12 mouse cellular contexts compared by ENCODE assay signal in the genomic region with DNA sequence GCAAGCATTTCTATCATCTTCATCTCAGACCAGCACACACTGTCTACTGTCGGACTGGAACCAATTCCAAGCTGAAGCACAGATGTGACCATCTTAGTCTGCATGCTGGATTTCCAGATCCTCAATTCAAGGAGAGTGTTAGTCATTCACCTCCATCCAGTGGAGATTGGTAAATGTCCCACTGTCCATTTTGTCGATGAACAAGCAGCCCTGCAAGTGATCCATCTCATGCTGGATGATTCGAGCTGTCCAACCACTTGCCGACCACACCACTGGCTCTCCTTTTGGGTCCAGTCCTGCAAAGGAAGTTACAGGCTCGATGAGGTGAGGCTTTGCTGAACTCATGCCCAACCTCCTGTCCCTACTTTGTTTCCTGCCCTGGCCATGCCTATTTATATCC. TPM values are rescaled to one million over a fixed set of nuclear protein-coding genes. Genes with fewer than 3 reads are reported as not detected.
A peak's percentile ranks its signal among the peaks of the same experiment; 100 is the strongest.
DNase-seq lines count a peak whose midpoint lies in the region; ATAC-seq lines count a peak whose summit lies in the region.
"Had no signal": no experiment of that assay in that cellular context is flagged by ENCODE, and none has a peak within 500 bp of the region (broad histone marks: within the 10 kb centered on the region; RNA-seq: fewer than 3 reads in every experiment).

No protein-coding gene starts in this region.

- peaks cover 74% of the 10 kb centered on the region for H3K36me3 ChIP-seq in heart, embryonic 15.5 days
- H3K36me3 ChIP-seq in midbrain, embryonic 15.5 days (replicated peaks), result peaks cover 69% of the 10 kb centered on the region
- H3K36me3 ChIP-seq in midbrain, embryonic 14.5 days (ENCODE audit: control insufficient read depth, insufficient read depth, low read length), result peaks cover 81% of the 10 kb centered on the region
- peaks cover 91% of the 10 kb centered on the region for H3K36me3 ChIP-seq in limb, embryonic 10.5 days

- no peaks in the 10 kb centered on the region for H3K9me3 ChIP-seq in heart, embryonic 15.5 days (replicated peaks)
- no peaks in the 10 kb centered on the region for H3K9me3 ChIP-seq in midbrain, embryonic 15.5 days
- H3K9me3 ChIP-seq in midbrain, embryonic 14.5 days (ENCODE audit: control insufficient read depth, low read length), result no peaks in the 10 kb centered on the region
- H3K9me3 ChIP-seq in limb, embryonic 10.5 days (replicated peaks), result no peaks in the 10 kb centered on the region

- H3K4me1 ChIP-seq in heart, embryonic 15.5 days (replicated peaks), result peaks cover 20% of the 10 kb centered on the region
- H3K4me1 ChIP-seq in midbrain, embryonic 15.5 days, result peaks cover 22% of the 10 kb centered on the region
- 0 out of 2 replicates have a peak, but pooled peaks cover 6% of the 10 kb centered on the region for H3K4me1 ChIP-seq in midbrain, embryonic 14.5 days (ENCODE audit: control insufficient read depth, insufficient read depth, low read length)
- H3K4me1 ChIP-seq in limb, embryonic 10.5 days, result peaks cover 23% of the 10 kb centered on the region

- 61% methylated on average over 5 of the region's 5 CpGs for WGBS in heart, embryonic 15.5 days
- 91% methylated on average over 5 of the region's 5 CpGs for WGBS in midbrain, embryonic 15.5 days
- WGBS in midbrain, embryonic 14.5 days, result 92% methylated on average over 5 of the region's 5 CpGs
- 91% methylated on average over 5 of the region's 5 CpGs for WGBS in limb, embryonic 10.5 days

- peak overlapping the region; percentile 84 for H3K4me3 ChIP-seq in heart, embryonic 15.5 days
- H3K4me3 ChIP-seq in midbrain, embryonic 15.5 days, result no peak overlapping the region
- H3K4me3 ChIP-seq in midbrain, embryonic 14.5 days (replicated peaks; ENCODE audit: low read depth, low read length), result no peak overlapping the region
- peak overlapping the region; percentile 90; the same call in 1 of the 2 replicates for H3K4me3 ChIP-seq in limb, embryonic 10.5 days

- H3K4me2 ChIP-seq in heart, embryonic 15.5 days, result peak overlapping the region; percentile 84
- peak overlapping the region; percentile 96; the same call in 1 of the 2 replicates for H3K4me2 ChIP-seq in midbrain, embryonic 15.5 days
- H3K4me2 ChIP-seq in midbrain, embryonic 14.5 days (ENCODE audit: low read length), result no peak overlapping the region

- H3K27me3 ChIP-seq in heart, embryonic 15.5 days, result no peaks in the 10 kb centered on the region
- no peaks in the 10 kb centered on the region for H3K27me3 ChIP-seq in midbrain, embryonic 15.5 days (replicated peaks)
- no peaks in the 10 kb centered on the region for H3K27me3 ChIP-seq in midbrain, embryonic 14.5 days (ENCODE audit: control insufficient read depth, insufficient read depth, low read length)
- no peaks in the 10 kb centered on the region for H3K27me3 ChIP-seq in limb, embryonic 10.5 days (ENCODE audit: low read depth, poor library complexity, severe bottlenecking)

- no peak for ATAC-seq in heart, embryonic 15.5 days (replicated peaks; ENCODE audit: insufficient number of reproducible peaks, insufficient read depth, low FRiP score, low read depth)
- ATAC-seq in midbrain, embryonic 15.5 days (replicated peaks), result no peak
- ATAC-seq in midbrain, embryonic 14.5 days (ENCODE audit: low FRiP score, low TSS enrichment), result no peak

- H3K9ac ChIP-seq in heart, embryonic 15.5 days, result peak overlapping the region; percentile 88
- H3K9ac ChIP-seq in midbrain, embryonic 15.5 days, result no peak overlapping the region
- H3K9ac ChIP-seq in midbrain, embryonic 14.5 days (replicated peaks; ENCODE audit: low read length), result no peak overlapping the region

- H3K27ac ChIP-seq in heart, embryonic 15.5 days, result peak overlapping the region; percentile 38; the same call in 1 of the 2 replicates
- H3K27ac ChIP-seq in midbrain, embryonic 15.5 days, result no peak overlapping the region
- no peak overlapping the region for H3K27ac ChIP-seq in midbrain, embryonic 14.5 days (replicated peaks; ENCODE audit: low read depth, low read length)
- H3K27ac ChIP-seq in limb, embryonic 10.5 days, result no peak overlapping the region

- intact Hi-C loops in heart, postnatal 14 days (cut with DNase I), result no loop called here

- no peak for DNase-seq in heart, postnatal 14 days
- DNase-seq in midbrain, embryonic 14.5 days, result no peak
- no peak for DNase-seq in limb, embryonic 10.5 days (ENCODE audit: low spot score)
- no peak for DNase-seq in cerebellum, postnatal 4 days (ENCODE audit: low spot score in 2 of 2)
- DNase-seq in urinary bladder, postnatal 14 days (ENCODE audit: low spot score), result no peak
- no peak for DNase-seq in layer of hippocampus, adult 9-11 months
- DNase-seq: adrenal gland, postnatal 25 days; cerebellum, postnatal 36 days had no signal

RNA-seq across cellular contexts. Expression of a gene that starts 1.4 kb away (rescaled TPM):
- polyA plus RNA-seq in heart, embryonic 15.5 days (2015; fragmentation: Nextera tagmentation; extraction: Ambion mirVana), result 42.3 and 49.8 TPM in 2 replicates
- total RNA-seq in heart, postnatal 14 days (2021), result 10 to 100 TPM; 49.4 to 49.6 TPM
- polyA plus RNA-seq in midbrain, embryonic 15.5 days (2015; fragmentation: Nextera tagmentation; extraction: Ambion mirVana), result 35.8 and 40.4 TPM in 2 replicates
- polyA plus RNA-seq in midbrain, embryonic 14.5 days (2014; fragmentation: Nextera tagmentation; extraction: Ambion mirVana), result 29.1 and 33.0 TPM in 2 replicates
- polyA plus RNA-seq in limb, embryonic 10.5 days (2016; fragmentation: Nextera tagmentation; extraction: Ambion mirVana), result 61.1 and 64.5 TPM in 2 replicates

RNA-seq across cellular contexts. Expression of a gene that starts 9.5 kb away (rescaled TPM):
- 25.1 and 28.9 TPM in 2 replicates for polyA plus RNA-seq in heart, embryonic 15.5 days (2015; fragmentation: Nextera tagmentation; extraction: Ambion mirVana)
- 10 to 100 TPM; 18.6 to 18.9 TPM for total RNA-seq in heart, postnatal 14 days (2021)
- 42.0 and 44.8 TPM in 2 replicates for polyA plus RNA-seq in midbrain, embryonic 15.5 days (2015; fragmentation: Nextera tagmentation; extraction: Ambion mirVana)
- polyA plus RNA-seq in midbrain, embryonic 14.5 days (2014; fragmentation: Nextera tagmentation; extraction: Ambion mirVana), result 36.1 and 41.4 TPM in 2 replicates
- polyA plus RNA-seq in limb, embryonic 10.5 days (2016; fragmentation: Nextera tagmentation; extraction: Ambion mirVana), result 41.8 and 46.1 TPM in 2 replicates

RNA-seq across cellular contexts. Expression of a gene that starts 9.7 kb away (rescaled TPM):
- 46.8 and 54.4 TPM in 2 replicates for polyA plus RNA-seq in heart, embryonic 15.5 days (2015; fragmentation: Nextera tagmentation; extraction: Ambion mirVana)
- 10 to 100 TPM; 19.5 to 24.2 TPM for total RNA-seq in heart, postnatal 14 days (2021)
- polyA plus RNA-seq in midbrain, embryonic 15.5 days (2015; fragmentation: Nextera tagmentation; extraction: Ambion mirVana), result 70.2 and 71.1 TPM in 2 replicates
- polyA plus RNA-seq in midbrain, embryonic 14.5 days (2014; fragmentation: Nextera tagmentation; extraction: Ambion mirVana), result 73.3 and 78.7 TPM in 2 replicates
- 122 and 143 TPM in 2 replicates for polyA plus RNA-seq in limb, embryonic 10.5 days (2016; fragmentation: Nextera tagmentation; extraction: Ambion mirVana)

RNA-seq across cellular contexts. Expression of a gene that starts 16.0 kb away (rescaled TPM):
- 52.8 and 57.3 TPM in 2 replicates for polyA plus RNA-seq in heart, embryonic 15.5 days (2015; fragmentation: Nextera tagmentation; extraction: Ambion mirVana)
- total RNA-seq in heart, postnatal 14 days (2021), result 10 to 100 TPM; 55.6 to 59.1 TPM
- polyA plus RNA-seq in midbrain, embryonic 15.5 days (2015; fragmentation: Nextera tagmentation; extraction: Ambion mirVana), result 147 and 151 TPM in 2 replicates
- polyA plus RNA-seq in midbrain, embryonic 14.5 days (2014; fragmentation: Nextera tagmentation; extraction: Ambion mirVana), result 152 and 153 TPM in 2 replicates
- 56.4 and 67.5 TPM in 2 replicates for polyA plus RNA-seq in limb, embryonic 10.5 days (2016; fragmentation: Nextera tagmentation; extraction: Ambion mirVana)

RNA-seq across cellular contexts. Expression of a gene that starts 18.5 kb away (rescaled TPM):
- polyA plus RNA-seq in heart, embryonic 15.5 days (2015; fragmentation: Nextera tagmentation; extraction: Ambion mirVana), result not detected in 2 replicates
- total RNA-seq in heart, postnatal 14 days (2021), result not detected
- polyA plus RNA-seq in midbrain, embryonic 15.5 days (2015; fragmentation: Nextera tagmentation; extraction: Ambion mirVana), result not detected in 2 replicates
- not detected in 2 replicates for polyA plus RNA-seq in midbrain, embryonic 14.5 days (2014; fragmentation: Nextera tagmentation; extraction: Ambion mirVana)
- polyA plus RNA-seq in limb, embryonic 10.5 days (2016; fragmentation: Nextera tagmentation; extraction: Ambion mirVana), result 0.34 TPM in 1 of 2 replicates, not detected in the other
- total RNA-seq: adrenal gland, postnatal 25 days had no signal
- polyA plus RNA-seq: frontal cortex, adult 2 months; macrophage had no signal

Comparison
In these comparisons a context has a peak if more than half of its experiments do, and no peak if none do; other contexts are left out.
1. H3K4me3 ChIP-seq: peak in heart, embryonic 15.5 days (single experiment) and limb, embryonic 10.5 days (single experiment); none in midbrain, embryonic 15.5 days (single experiment) and midbrain, embryonic 14.5 days (single experiment).